Comparison of ENCODE assay signal across 8 mouse cellular contexts in the genomic region with DNA sequence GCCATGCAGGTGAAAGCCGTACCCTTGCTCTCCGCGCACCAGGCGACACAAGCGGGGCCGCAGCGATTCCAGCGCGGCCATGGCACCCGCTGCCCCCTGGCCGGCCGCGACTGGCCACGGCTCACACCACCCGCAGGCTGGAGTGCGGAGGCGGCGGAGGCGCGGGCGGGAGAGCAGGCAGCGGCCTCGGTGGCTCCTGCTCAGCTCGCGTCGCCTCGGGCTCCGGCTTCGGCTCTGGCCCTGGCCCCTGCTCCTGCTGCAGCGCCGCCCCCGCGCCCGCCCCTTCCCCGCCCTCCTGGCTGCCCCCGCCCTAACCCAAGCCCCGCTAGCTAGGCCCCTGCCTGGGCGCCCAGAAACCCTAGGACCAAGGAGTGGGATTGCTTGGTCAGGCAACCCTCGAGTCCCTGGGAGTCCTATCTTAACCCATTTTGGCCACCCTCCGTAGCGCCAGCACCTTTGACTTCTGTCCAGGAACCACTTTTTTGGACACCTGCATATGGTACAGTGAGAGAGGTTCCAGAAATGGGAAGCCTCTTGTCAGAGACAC. TPM values are rescaled to one million over a fixed set of nuclear protein-coding genes. Genes with fewer than 3 reads are reported as not detected.
DNase-seq lines count a peak whose midpoint lies in the region; ATAC-seq and TF ChIP-seq lines count a peak whose summit lies in the region.

TSS of gene Slc9a3r2 (minus strand) at position 258 of the 547 bp plus-strand sequence.

- no peak for TF ChIP-seq CTCF in E14TG2a.4 (conservative IDR thresholded peaks at IDR 0.05; ENCODE audit: low read length)
- no peak for TF ChIP-seq CTCF in lung, adult 2 months (IDR thresholded peaks at IDR 0.05; ENCODE audit: insufficient read depth, low read length)

- peak; percentile 63 for ATAC-seq in embryonic facial prominence, embryonic 11.5 days (replicated peaks; ENCODE audit: insufficient number of reproducible peaks, low FRiP score, low TSS enrichment, low read depth)
- ATAC-seq in heart, embryonic 12.5 days (ENCODE audit: insufficient number of reproducible peaks, low FRiP score) = peak; percentile 76

- peak within 1 kb of the TSS; percentile 99 for H3K4me2 ChIP-seq in embryonic facial prominence, embryonic 11.5 days (ENCODE audit: low read depth, low read length)
- H3K4me2 ChIP-seq in heart, embryonic 12.5 days = peak within 1 kb of the TSS; percentile 96

- H3K4me3 ChIP-seq in E14TG2a.4 (replicated peaks; ENCODE audit: low read length) = peak within 1 kb of the TSS; percentile 90
- peak within 1 kb of the TSS; percentile 74 for H3K4me3 ChIP-seq in embryonic facial prominence, embryonic 11.5 days (ENCODE audit: low read depth, low read length)
- peak within 1 kb of the TSS; percentile 77 for H3K4me3 ChIP-seq in heart, embryonic 12.5 days
- H3K4me3 ChIP-seq in lung, adult 2 months (replicated peaks; ENCODE audit: extremely low read depth, low read depth, low read length) = peak within 1 kb of the TSS; percentile 65

- peak within 1 kb of the TSS; percentile 87 for H3K9ac ChIP-seq in embryonic facial prominence, embryonic 11.5 days (replicated peaks; ENCODE audit: low read length)
- peak within 1 kb of the TSS; percentile 84 for H3K9ac ChIP-seq in heart, embryonic 12.5 days

- WGBS in embryonic facial prominence, embryonic 11.5 days = 0% methylated on average over 39 of the region's 41 CpGs
- under 1% methylated on average over 35 of the region's 41 CpGs for WGBS in heart, embryonic 12.5 days
- under 1% methylated on average over 41 of the region's 41 CpGs for WGBS in lung, adult 2 months

- peak; percentile 80; the same call in 1 of the 2 replicates for TF ChIP-seq POLR2A in lung, adult 2 months (IDR thresholded peaks at IDR 0.05; ENCODE audit: borderline replicate concordance, extremely low read depth, low read depth, low read length)

- no peak within 1 kb of the TSS for H3K27ac ChIP-seq in embryonic facial prominence, embryonic 11.5 days (replicated peaks; ENCODE audit: low read depth, low read length)
- peak within 1 kb of the TSS; percentile 68 for H3K27ac ChIP-seq in heart, embryonic 12.5 days (ENCODE audit: poor library complexity, severe bottlenecking)

- no peaks in the 10 kb centered on the region for H3K36me3 ChIP-seq in E14TG2a.4 (ENCODE audit: insufficient read depth, low read length)
- H3K36me3 ChIP-seq in embryonic facial prominence, embryonic 11.5 days (replicated peaks; ENCODE audit: control insufficient read depth, insufficient read depth, low read depth, low read length) = no peaks in the 10 kb centered on the region; the same call in 1 of the 2 replicates
- no peaks in the 10 kb centered on the region for H3K36me3 ChIP-seq in heart, embryonic 12.5 days

- no peaks in the 10 kb centered on the region for H3K9me3 ChIP-seq in E14TG2a.4 (ENCODE audit: low read length)
- no peaks in the 10 kb centered on the region for H3K9me3 ChIP-seq in embryonic facial prominence, embryonic 11.5 days (replicated peaks; ENCODE audit: control insufficient read depth, low read length)
- no peaks in the 10 kb centered on the region for H3K9me3 ChIP-seq in heart, embryonic 12.5 days (replicated peaks)

- DNase-seq in adrenal gland, adult 18-20 months (ENCODE audit: low spot score in 2 of 2) = peak; percentile 65 to 72
- peak; percentile 72 for DNase-seq in embryonic facial prominence, embryonic 11.5 days (ENCODE audit: low spot score)
- DNase-seq in kidney, postnatal 14 days = peak; percentile 84
- peak; percentile 78 for DNase-seq in lung, adult 2 months
- peak; percentile 71 for DNase-seq in retina, postnatal 1 day
- DNase-seq in ovary, postnatal 14 days (ENCODE audit: low spot score) = no peak

- H3K4me1 ChIP-seq in E14TG2a.4 (replicated peaks; ENCODE audit: low read depth, low read length) = peaks cover 60% of the 10 kb centered on the region
- peaks cover 3% of the 10 kb centered on the region; the same call in 1 of the 2 replicates for H3K4me1 ChIP-seq in embryonic facial prominence, embryonic 11.5 days (ENCODE audit: control insufficient read depth, insufficient read depth, low read length)
- peaks cover 52% of the 10 kb centered on the region for H3K4me1 ChIP-seq in heart, embryonic 12.5 days (replicated peaks)
- peaks cover 21% of the 10 kb centered on the region for H3K4me1 ChIP-seq in lung, adult 2 months (ENCODE audit: control insufficient read depth, insufficient read depth, low read length)

- H3K27me3 ChIP-seq in E14TG2a.4 (ENCODE audit: insufficient read depth, low read length) = peaks cover 53% of the 10 kb centered on the region
- H3K27me3 ChIP-seq in embryonic facial prominence, embryonic 11.5 days (ENCODE audit: control insufficient read depth, insufficient read depth, low read length) = no peaks in the 10 kb centered on the region
- peaks cover 47% of the 10 kb centered on the region for H3K27me3 ChIP-seq in heart, embryonic 12.5 days (replicated peaks)

RNA-seq across cellular contexts. Expression of gene Slc9a3r2, which starts in this region (rescaled TPM):
- 10 to 100 TPM; 62.0 to 90.2 TPM for total RNA-seq in adrenal gland, adult 18-20 months (2021)
- 48.3 and 50.2 TPM in 2 replicates for polyA plus RNA-seq in embryonic facial prominence, embryonic 11.5 days (2014; fragmentation: Nextera tagmentation; extraction: Ambion mirVana)
- 56.6 and 59.7 TPM in 2 replicates for polyA plus RNA-seq in heart, embryonic 12.5 days (2016; fragmentation: Nextera tagmentation; extraction: Ambion mirVana)
- 507 and 712 TPM in 2 replicates for polyA plus RNA-seq in lung, adult 2 months (2012; rRNA removed)
